Mouse (Mus musculus): ENCODE results near the gene Nars2. TPM values are rescaled to one million over a fixed set of nuclear protein-coding genes. Genes with fewer than 3 reads are reported as not detected.

Nars2 gene
- polyA plus RNA-seq, 2 experiments, result 8.5 to 21.0 TPM

DNA sequence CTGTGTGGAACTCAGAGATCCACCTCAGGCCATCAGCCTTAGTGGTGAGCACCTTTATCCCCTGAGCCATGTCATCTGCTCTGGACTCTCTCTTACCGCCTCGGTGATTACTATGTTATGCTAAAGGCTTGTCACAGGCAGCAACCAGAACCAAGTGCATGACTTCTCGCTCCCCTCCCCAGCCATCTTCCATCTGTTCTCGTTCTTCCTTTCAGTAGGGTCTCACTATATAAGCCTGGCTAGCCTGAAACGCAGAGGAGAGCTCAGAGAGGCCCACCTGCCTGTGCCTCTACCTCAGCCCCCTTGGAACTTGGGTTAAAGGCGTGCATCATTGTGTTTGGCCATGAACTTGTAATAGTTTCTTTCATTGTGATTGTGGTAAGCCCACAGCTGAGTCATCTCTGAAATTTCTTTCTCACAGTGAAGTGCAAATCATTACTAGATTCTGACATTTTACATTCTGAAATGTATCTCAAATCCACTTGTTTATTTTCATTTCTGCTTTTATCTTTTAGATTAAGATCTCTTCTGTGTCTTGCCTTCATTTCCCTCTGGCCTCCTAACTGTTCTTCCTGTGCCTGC is 90.7 kb downstream of the Nars2 start:
- H3K4me3 ChIP-seq (replicated peaks; ENCODE audit: low read length), result no peak overlapping the region
- H3K4me2 ChIP-seq (replicated peaks; ENCODE audit: low read depth, low read length, severe bottlenecking), result no peak overlapping the region
- no peaks in the 10 kb centered on the region for H3K4me1 ChIP-seq (ENCODE audit: control insufficient read depth, insufficient read depth, low read length)
- H3K27ac ChIP-seq (replicated peaks; ENCODE audit: low read depth, low read length), result no peak overlapping the region
- no peak for ATAC-seq (ENCODE audit: low FRiP score, low read depth)
- H3K9me3 ChIP-seq (ENCODE audit: control insufficient read depth, low read length), result no peaks in the 10 kb centered on the region
- TF ChIP-seq POLR2A (IDR thresholded peaks at IDR 0.05; ENCODE audit: borderline replicate concordance, extremely low read depth, insufficient read depth, insufficient read length), result no peak
- 93% methylated on average over 6 of the region's 6 CpGs for WGBS
- H3K27me3 ChIP-seq (ENCODE audit: control insufficient read depth, insufficient read depth, low read length), result no peaks in the 10 kb centered on the region
- no peak for DNase-seq (ENCODE audit: low spot score)
- H3K36me3 ChIP-seq (ENCODE audit: control insufficient read depth, insufficient read depth, low read length), result peaks cover 8% of the 10 kb centered on the region
- H3K9ac ChIP-seq (ENCODE audit: low read depth, low read length, severe bottlenecking), result no peak overlapping the region

- H3K27ac ChIP-seq (replicated peaks; ENCODE audit: low read depth, low read length), result no peak overlapping the region
- peaks cover 8% of the 10 kb centered on the region for H3K36me3 ChIP-seq (ENCODE audit: control insufficient read depth, insufficient read depth, low read length)
- no peak for TF ChIP-seq POLR2A (IDR thresholded peaks at IDR 0.05; ENCODE audit: borderline replicate concordance, extremely low read depth, insufficient read depth, insufficient read length)
- no peaks in the 10 kb centered on the region for H3K9me3 ChIP-seq (ENCODE audit: control insufficient read depth, low read length)
- H3K4me3 ChIP-seq (replicated peaks; ENCODE audit: low read length), result no peak overlapping the region
- no peaks in the 10 kb centered on the region for H3K27me3 ChIP-seq (ENCODE audit: control insufficient read depth, insufficient read depth, low read length)
- DNase-seq (ENCODE audit: low spot score), result no peak
- WGBS, result 68% methylated on average over 1 of the region's 1 CpGs
- no peak overlapping the region for H3K9ac ChIP-seq (ENCODE audit: low read depth, low read length, severe bottlenecking)
- no peak overlapping the region for H3K4me2 ChIP-seq (replicated peaks; ENCODE audit: low read depth, low read length, severe bottlenecking)
- no peaks in the 10 kb centered on the region for H3K4me1 ChIP-seq (ENCODE audit: control insufficient read depth, insufficient read depth, low read length)
- no peak for ATAC-seq (ENCODE audit: low FRiP score, low read depth)
Measured at GRCm38 (mm10) chr7:97042981-97043380, 91.7 kb downstream of the Nars2 start.

- Histone ChIP-seq H3K36me3 (ENCODE audit: control insufficient read depth, insufficient read depth, low read length) (no peaks in the 10 kb centered on the region), H3K4me1 (ENCODE audit: control insufficient read depth, insufficient read depth, low read length) (no peaks in the 10 kb centered on the region), H3K4me2 (replicated peaks; ENCODE audit: low read depth, low read length, severe bottlenecking) (no peak overlapping the region), H3K27ac (replicated peaks; ENCODE audit: low read depth, low read length) (no peak overlapping the region), H3K9ac (ENCODE audit: low read depth, low read length, severe bottlenecking) (no peak overlapping the region), H3K27me3 (ENCODE audit: control insufficient read depth, insufficient read depth, low read length) (no peaks in the 10 kb centered on the region), H3K9me3 (ENCODE audit: control insufficient read depth, low read length) (no peaks in the 10 kb centered on the region), H3K4me3 (replicated peaks; ENCODE audit: low read length) (no peak overlapping the region)
- DNase-seq (ENCODE audit: low spot score) (no peak), ATAC-seq (ENCODE audit: low FRiP score, low read depth) (no peak)
- no peak for TF ChIP-seq POLR2A (IDR thresholded peaks at IDR 0.05; ENCODE audit: borderline replicate concordance, extremely low read depth, insufficient read depth, insufficient read length)
- WGBS, result 88% methylated on average over 2 of the region's 2 CpGs
Measured at GRCm38 (mm10) chr7:97060966-97061365, 109.7 kb downstream of the Nars2 start.

DNA sequence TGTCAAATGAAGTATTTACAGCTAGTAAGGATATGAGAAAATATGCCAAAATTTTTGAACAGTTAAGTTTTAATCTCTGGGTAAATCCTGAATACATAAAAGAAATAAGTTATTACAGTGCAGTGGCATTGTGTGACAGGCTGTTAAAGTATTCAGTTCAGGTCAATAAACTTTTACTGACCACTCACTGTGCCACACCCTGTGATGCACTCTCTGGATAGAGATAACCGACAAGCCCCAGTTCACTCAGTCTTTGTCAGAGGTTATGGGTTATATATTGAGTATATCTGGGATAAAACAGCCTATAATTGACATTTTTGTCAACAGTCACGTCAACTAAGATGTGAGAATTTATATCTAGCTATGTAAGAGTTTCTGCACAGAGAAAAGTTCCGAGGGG is 120.2 kb downstream of the Nars2 start:
- Histone ChIP-seq H3K4me3 (replicated peaks; ENCODE audit: low read length) (no peak overlapping the region), H3K36me3 (ENCODE audit: control insufficient read depth, insufficient read depth, low read length) (no peaks in the 10 kb centered on the region), H3K27ac (replicated peaks; ENCODE audit: low read depth, low read length) (no peak overlapping the region), H3K4me2 (replicated peaks; ENCODE audit: low read depth, low read length, severe bottlenecking) (no peak overlapping the region), H3K27me3 (ENCODE audit: control insufficient read depth, insufficient read depth, low read length) (no peaks in the 10 kb centered on the region), H3K9me3 (ENCODE audit: control insufficient read depth, low read length) (no peaks in the 10 kb centered on the region), H3K4me1 (ENCODE audit: control insufficient read depth, insufficient read depth, low read length) (no peaks in the 10 kb centered on the region), H3K9ac (ENCODE audit: low read depth, low read length, severe bottlenecking) (no peak overlapping the region)
- WGBS, result 76% methylated on average over 3 of the region's 3 CpGs
- no peak for TF ChIP-seq POLR2A (IDR thresholded peaks at IDR 0.05; ENCODE audit: borderline replicate concordance, extremely low read depth, insufficient read depth, insufficient read length)
- DNase-seq (ENCODE audit: low spot score) (no peak), ATAC-seq (ENCODE audit: low FRiP score, low read depth) (no peak)

DNA sequence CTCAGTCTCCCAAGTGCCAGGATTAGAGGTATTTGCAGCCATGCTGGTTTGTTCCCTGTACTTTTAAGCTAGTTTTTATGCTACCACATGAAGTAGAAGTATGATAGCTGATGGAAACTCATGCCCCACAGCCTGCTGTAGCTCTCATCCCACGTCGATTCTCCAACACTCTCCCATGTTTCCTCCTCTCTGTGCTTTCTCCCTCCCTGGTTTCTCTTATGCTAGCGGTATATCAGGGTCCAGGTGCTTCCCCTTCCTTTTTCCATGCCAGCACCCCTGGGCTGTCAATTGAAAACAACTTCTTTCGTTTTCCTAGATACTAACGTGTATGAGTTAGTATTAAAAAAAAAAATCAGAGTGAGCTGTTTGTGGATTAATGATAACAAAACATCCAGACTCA is 120.8 kb downstream of the Nars2 start:
- no peak for ATAC-seq (ENCODE audit: low FRiP score, low read depth)
- no peaks in the 10 kb centered on the region for H3K4me1 ChIP-seq (ENCODE audit: control insufficient read depth, insufficient read depth, low read length)
- H3K27me3 ChIP-seq (ENCODE audit: control insufficient read depth, insufficient read depth, low read length), result no peaks in the 10 kb centered on the region
- no peak for DNase-seq (ENCODE audit: low spot score)
- H3K9me3 ChIP-seq (ENCODE audit: control insufficient read depth, low read length), result no peaks in the 10 kb centered on the region
- 86% methylated on average over 5 of the region's 5 CpGs for WGBS
- H3K9ac ChIP-seq (ENCODE audit: low read depth, low read length, severe bottlenecking), result no peak overlapping the region
- TF ChIP-seq POLR2A (IDR thresholded peaks at IDR 0.05; ENCODE audit: borderline replicate concordance, extremely low read depth, insufficient read depth, insufficient read length), result no peak
- H3K36me3 ChIP-seq (ENCODE audit: control insufficient read depth, insufficient read depth, low read length), result no peaks in the 10 kb centered on the region
- H3K27ac ChIP-seq (replicated peaks; ENCODE audit: low read depth, low read length), result no peak overlapping the region
- no peak overlapping the region for H3K4me2 ChIP-seq (replicated peaks; ENCODE audit: low read depth, low read length, severe bottlenecking)
- H3K4me3 ChIP-seq (replicated peaks; ENCODE audit: low read length), result no peak overlapping the region

GRCm38 (mm10) chr7:97074974-97075373 is 123.7 kb downstream of the Nars2 start:
- H3K4me2 ChIP-seq (replicated peaks; ENCODE audit: low read depth, low read length, severe bottlenecking), result no peak overlapping the region
- H3K27ac ChIP-seq (replicated peaks; ENCODE audit: low read depth, low read length), result no peak overlapping the region
- no peaks in the 10 kb centered on the region for H3K27me3 ChIP-seq (ENCODE audit: control insufficient read depth, insufficient read depth, low read length)
- H3K9me3 ChIP-seq (ENCODE audit: control insufficient read depth, low read length), result no peaks in the 10 kb centered on the region
- H3K36me3 ChIP-seq (ENCODE audit: control insufficient read depth, insufficient read depth, low read length), result no peaks in the 10 kb centered on the region
- H3K4me3 ChIP-seq (replicated peaks; ENCODE audit: low read length), result no peak overlapping the region
- 57% methylated on average over 1 of the region's 1 CpGs for WGBS
- no peak for TF ChIP-seq POLR2A (IDR thresholded peaks at IDR 0.05; ENCODE audit: borderline replicate concordance, extremely low read depth, insufficient read depth, insufficient read length)
- no peak for ATAC-seq (ENCODE audit: low FRiP score, low read depth)
- peaks cover 5% of the 10 kb centered on the region; the same call in 1 of the 2 replicates for H3K4me1 ChIP-seq (ENCODE audit: control insufficient read depth, insufficient read depth, low read length)
- no peak for DNase-seq (ENCODE audit: low spot score)
- no peak overlapping the region for H3K9ac ChIP-seq (ENCODE audit: low read depth, low read length, severe bottlenecking)

Measured in limb, embryonic 14.5 days (tissue).